Mouse (Mus musculus): ENCODE results near the gene Gm17677. TPM values are rescaled to one million over a fixed set of nuclear protein-coding genes. Genes with fewer than 3 reads are reported as not detected.

The Gm17677 gene
- not detected in 2 replicates for polyA plus RNA-seq (2015; fragmentation: Nextera tagmentation; extraction: Ambion mirVana)

GRCm38 (mm10) chr9:35740749-35741148, at the start of gene Gm17677:
TSS of gene Gm17677 (plus strand) at chr9:35741049.

DNA sequence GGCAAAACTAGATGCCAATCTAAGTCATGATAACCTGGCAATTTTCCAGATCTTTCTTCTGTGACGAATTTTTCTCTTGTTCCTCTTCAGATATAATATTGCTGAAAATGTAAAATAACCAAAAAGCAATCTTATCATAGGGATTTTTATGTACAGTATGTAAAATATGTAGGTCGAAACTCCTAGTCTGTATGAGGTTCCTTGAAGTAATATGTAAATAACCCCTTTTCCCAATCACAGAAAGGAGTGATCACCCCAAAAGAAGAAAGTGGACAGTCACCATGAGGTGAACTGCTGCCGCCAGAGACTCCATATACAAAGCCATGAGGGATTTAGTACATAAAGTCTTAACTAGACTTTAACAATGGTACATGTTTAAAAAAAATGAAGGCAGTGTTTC, 37.2 kb downstream of the Gm17677 start, which contains the start of gene Gm17727:
Gm17727 (minus strand) TSS at position 101 of the 400 bp plus-strand sequence.

DNA sequence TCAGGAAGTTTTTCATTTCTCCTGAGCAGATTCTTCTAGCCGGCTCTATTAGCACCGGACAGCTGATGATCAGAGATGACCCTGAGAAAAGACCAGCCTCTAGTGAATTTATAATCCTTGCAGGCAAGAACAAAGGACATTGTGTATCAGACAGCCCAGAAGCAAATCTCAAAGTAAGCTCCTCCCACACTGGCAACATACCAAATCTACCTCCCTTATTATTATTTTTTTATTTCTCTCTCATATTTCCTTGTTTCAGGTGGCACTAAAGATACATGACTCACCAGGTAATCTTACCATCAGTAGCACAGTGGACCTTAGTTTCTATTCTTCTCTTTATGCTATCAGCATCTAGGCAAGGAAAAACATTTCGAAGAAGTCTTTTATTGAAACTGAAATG, 49.2 kb downstream of the Gm17677 start, which contains the start of the genes Gm27235 and D730048I06Rik:
Gm27235 (minus strand) TSS at position 101 of the 400 bp plus-strand sequence.
D730048I06Rik (minus strand) TSS at position 112 of the 400 bp plus-strand sequence.

Other genes with a start within 250 kb of the Gm17677 start
- not detected in 2 replicates for gene Gm1113, start 222.8 kb upstream of the Gm17677 start, polyA plus RNA-seq (2015; fragmentation: Nextera tagmentation; extraction: Ambion mirVana)
- gene Ddx25, start 182.5 kb upstream of the Gm17677 start, polyA plus RNA-seq (2015; fragmentation: Nextera tagmentation; extraction: Ambion mirVana), result 0.17 and 0.27 TPM in 2 replicates
- gene Pus3, start 182.5 kb upstream of the Gm17677 start, polyA plus RNA-seq (2015; fragmentation: Nextera tagmentation; extraction: Ambion mirVana), result 8.0 and 8.3 TPM in 2 replicates
- gene Pate2, start 170.8 kb upstream of the Gm17677 start, polyA plus RNA-seq (2015; fragmentation: Nextera tagmentation; extraction: Ambion mirVana), result 0.28 and 0.31 TPM in 2 replicates
- gene Hyls1, start 170.7 kb upstream of the Gm17677 start, polyA plus RNA-seq (2015; fragmentation: Nextera tagmentation; extraction: Ambion mirVana), result 3.4 and 4.2 TPM in 2 replicates
- gene Pate4, start 129.1 kb upstream of the Gm17677 start, polyA plus RNA-seq (2015; fragmentation: Nextera tagmentation; extraction: Ambion mirVana), result not detected in 2 replicates
- gene Pate3, start 92.8 kb upstream of the Gm17677 start, polyA plus RNA-seq (2015; fragmentation: Nextera tagmentation; extraction: Ambion mirVana), result not detected in 2 replicates
- gene Pate1, start 53.7 kb upstream of the Gm17677 start, polyA plus RNA-seq (2015; fragmentation: Nextera tagmentation; extraction: Ambion mirVana), result not detected in 2 replicates
- not detected in 2 replicates for gene Gm17727, start 37.1 kb downstream of the Gm17677 start, polyA plus RNA-seq (2015; fragmentation: Nextera tagmentation; extraction: Ambion mirVana)
- not detected in 2 replicates for gene Gm27235, start 49.1 kb downstream of the Gm17677 start, polyA plus RNA-seq (2015; fragmentation: Nextera tagmentation; extraction: Ambion mirVana)
- not detected in 2 replicates for gene D730048I06Rik, start 49.1 kb downstream of the Gm17677 start, polyA plus RNA-seq (2015; fragmentation: Nextera tagmentation; extraction: Ambion mirVana)
- gene 9230110F15Rik, start 103.1 kb downstream of the Gm17677 start, polyA plus RNA-seq (2015; fragmentation: Nextera tagmentation; extraction: Ambion mirVana), result not detected in 2 replicates
- gene 9230113P08Rik, start 167.4 kb downstream of the Gm17677 start, polyA plus RNA-seq (2015; fragmentation: Nextera tagmentation; extraction: Ambion mirVana), result not detected in 2 replicates

Measured in urinary bladder, postnatal 0 days (tissue).